Mouse (Mus musculus): Measurements from ENCODE around the gene Dnajc5. TPM values are rescaled to one million over a fixed set of nuclear protein-coding genes. Genes with fewer than 3 reads are reported as not detected.

Dnajc5 gene
- polyA plus RNA-seq, 1 experiment = 31.8 TPM

DNA sequence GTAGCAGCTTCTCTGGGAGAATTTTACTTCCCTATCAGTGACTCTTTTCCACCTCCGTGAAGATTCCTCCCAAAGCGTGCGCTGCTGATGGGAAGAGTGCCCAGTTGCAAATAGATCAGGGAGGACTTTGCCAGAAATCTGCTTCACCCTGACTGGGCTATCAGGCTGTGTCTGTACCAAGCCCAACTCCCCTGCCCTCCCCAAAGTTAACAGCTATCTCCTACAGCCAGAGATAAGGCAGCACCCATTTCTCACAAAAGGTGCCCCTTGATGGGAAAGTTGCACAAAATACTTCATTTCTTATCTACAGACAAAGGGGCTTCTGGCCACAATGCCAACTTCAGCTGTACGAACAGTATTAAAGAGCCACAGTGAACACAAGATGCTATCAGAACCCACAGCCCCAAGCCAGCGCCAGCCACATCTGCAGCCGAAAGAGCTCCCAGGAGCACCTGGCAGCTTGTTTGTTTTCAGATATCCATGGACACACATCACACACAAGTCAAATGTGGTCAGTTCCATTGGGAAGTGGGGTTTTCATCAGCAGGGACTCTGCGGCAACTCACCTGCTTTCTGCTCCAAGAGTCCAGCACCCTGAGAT, 57.8 kb downstream of the Dnajc5 start:
- peak; percentile 87 for TF ChIP-seq GATA1 (IDR thresholded peaks at IDR 0.05; ENCODE audit: low read length)

DNA sequence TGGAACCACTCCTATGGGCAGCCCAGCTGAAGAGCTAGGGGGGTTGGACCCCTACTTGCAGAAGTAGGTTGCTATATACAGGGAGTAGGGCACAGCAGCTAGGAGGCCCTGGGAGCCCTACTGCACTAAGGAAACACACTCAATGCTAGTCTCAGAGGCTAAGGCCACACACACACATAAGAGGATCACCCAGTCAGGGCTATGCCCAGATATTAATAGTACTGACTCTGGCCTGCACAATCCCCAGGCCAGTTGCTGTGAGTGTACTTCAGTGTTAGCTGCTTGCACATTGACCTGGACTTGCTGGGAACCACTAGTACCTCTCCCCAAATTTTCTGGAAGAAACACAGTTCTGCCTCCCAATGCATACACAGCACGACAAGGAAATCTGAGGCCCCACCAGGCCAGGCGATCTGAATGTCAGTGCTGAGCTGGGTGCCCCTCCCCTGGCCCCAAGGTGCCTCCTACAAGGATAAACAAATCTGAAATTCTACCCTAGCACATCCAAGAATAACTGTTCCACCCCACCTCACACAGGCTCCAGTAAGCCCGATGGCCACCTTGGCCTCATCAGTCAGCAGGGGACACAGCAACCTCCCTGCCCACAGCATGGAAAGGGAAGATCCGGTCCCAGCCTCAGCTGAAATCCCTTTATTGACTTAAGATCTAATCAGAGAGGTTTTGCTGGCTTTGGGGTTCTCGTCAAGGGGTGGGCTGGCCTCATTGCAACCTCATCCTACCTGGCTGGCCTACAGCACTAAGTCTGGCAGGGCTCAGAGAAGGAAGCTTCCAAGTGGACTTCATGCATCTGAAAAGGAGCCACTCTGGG, 58.7 kb downstream of the Dnajc5 start:
- no peak for TF ChIP-seq GATA1 (IDR thresholded peaks at IDR 0.05; ENCODE audit: low read length)

DNA sequence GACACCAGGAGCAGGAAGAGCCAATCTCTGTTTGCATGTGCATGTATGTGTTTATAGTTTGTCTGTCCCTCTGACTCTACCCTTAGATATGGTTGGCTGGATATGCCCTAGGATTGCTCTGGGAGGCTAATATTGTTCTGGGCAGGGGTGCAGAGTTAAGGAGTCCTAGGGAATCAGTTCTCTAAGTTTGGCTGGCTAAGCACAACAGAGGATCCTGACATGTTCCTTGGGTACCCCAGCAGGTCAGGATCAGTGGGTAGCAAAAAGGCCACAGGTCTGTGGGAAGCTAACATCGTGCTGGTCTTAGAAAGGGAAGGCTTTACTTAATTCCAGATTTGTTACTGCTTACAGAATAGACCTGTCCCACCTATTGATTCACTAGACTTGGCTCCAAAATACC, 59.4 kb downstream of the Dnajc5 start:
- TF ChIP-seq GATA1 (IDR thresholded peaks at IDR 0.05; ENCODE audit: low read length) = no peak

DNA sequence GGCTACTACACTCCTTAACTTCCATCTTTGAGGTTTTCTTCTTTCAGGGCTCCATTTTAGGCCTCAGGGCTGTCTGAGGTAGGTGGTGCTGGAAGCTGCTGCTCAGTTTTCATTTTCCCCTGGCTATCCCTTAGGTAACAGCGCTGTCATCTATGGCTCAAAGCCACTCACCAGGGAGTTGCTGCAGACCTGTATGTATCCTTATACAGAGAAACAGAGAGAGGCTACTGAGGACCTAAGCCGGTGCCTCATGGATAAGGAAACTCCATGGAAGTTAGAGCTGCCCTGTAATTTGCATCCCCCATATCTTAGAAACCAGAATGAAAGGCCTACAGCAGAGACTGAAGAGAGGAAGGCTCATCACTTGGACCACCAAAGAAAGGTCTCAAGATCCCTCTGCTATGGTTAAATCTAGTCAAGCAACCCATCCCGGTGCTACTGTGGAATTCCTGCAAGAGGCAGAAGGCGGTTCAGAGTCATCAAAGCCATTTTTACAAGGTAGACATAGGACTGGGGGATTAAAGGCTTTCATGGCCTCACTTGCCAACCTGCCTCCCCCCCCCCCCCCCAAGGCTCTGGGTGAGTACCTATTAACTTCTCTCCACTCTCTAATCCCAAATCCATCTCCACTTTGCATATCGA, 60.0 kb downstream of the Dnajc5 start:
- no peak for TF ChIP-seq GATA1 (IDR thresholded peaks at IDR 0.05; ENCODE audit: low read length)

DNA sequence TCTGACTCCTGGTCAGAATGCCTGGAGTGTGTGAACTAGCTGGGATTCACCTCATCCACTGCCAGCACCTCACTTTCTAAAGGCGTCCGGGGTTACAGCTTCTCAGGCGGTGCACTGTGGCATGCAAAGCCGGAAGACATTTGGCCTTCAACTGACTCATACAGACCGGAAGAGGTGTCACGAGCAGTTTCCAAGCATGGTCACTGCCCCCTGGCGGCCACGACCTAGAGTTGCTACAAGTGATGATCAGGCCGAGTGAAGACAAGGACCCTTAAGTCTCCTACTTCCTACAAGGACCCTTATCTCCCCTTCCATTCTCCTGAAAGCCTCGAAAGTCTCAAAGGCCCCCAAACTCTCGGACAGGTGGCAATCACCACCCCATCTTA, 60.7 kb downstream of the Dnajc5 start:
- no peak for TF ChIP-seq GATA1 (IDR thresholded peaks at IDR 0.05; ENCODE audit: low read length)

DNA sequence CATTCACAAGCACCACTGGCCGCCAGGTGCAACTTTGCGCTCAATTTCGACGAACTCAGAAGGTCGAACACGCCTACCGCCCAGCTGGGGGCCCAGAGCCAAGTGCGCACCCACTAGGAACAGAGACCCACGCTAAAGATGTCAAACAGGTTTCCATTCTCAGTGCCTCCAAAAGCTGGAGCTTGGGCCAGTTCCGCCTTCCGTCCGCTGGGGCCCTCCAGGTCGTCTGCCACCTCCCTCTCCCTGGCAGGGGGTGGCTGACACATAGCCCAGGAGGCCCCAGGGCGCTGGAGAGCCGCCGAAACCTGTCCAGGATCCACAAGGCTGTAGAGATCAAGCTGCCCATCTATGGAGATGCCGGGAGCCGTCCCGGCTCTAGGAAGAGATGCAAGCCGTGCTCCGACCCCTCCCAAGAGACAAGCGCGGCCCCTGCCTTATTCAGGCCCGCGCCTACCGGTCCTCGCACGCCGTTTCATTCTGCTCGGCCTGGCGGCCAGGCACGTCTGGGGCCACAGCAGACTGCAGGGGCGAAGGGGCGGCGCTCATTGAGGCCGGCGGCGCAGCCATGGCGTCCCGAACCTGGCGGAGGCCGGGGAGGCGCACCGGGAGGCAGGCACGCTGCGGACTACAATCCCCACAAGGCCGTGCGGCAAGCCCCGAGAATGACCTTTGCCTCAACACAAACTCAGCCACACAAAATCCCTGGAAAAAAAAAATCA, 61.3 kb downstream of the Dnajc5 start:
- TF ChIP-seq GATA1 (IDR thresholded peaks at IDR 0.05; ENCODE audit: low read length) = no peak

DNA sequence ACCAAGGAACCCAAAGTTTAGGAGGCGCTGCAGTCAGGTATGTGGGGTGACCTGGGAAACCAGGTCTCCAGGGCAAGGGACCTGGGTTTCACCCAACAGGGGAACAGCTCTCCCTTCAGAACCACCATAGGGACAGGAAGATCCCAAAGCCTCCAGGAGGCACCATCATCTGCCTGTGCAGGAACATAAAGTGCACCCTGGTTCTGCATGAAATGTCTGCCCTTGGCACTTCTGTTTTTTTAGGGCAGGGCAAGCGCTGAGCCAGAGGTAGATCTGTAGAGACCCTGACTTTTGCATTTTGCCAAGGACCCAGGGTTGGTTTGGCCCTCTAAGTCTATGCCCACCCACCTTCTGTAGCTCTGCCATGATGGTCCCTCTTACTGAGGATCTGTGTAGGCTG, 62.1 kb downstream of the Dnajc5 start:
- no peak for TF ChIP-seq GATA1 (IDR thresholded peaks at IDR 0.05; ENCODE audit: low read length)

DNA sequence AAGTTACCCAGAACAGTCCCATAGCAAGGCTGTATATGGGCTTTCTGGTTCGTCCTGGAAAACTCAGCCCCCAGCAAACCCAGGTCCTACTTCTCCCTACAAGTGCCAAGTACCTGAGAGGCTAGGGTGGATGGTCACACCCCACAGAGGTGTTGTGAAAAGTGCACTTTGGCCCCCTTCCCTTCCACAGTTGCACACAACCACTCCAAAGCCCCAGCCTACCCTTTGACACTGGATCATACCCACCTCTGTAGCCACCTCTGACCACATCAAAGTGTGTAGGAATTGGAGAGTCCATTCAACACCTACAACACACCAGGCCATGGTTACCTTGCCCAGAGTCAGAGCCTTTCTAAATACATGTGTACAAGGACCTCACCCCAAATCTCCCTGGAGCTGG, 62.7 kb downstream of the Dnajc5 start:
- no peak for TF ChIP-seq GATA1 (IDR thresholded peaks at IDR 0.05; ENCODE audit: low read length)

DNA sequence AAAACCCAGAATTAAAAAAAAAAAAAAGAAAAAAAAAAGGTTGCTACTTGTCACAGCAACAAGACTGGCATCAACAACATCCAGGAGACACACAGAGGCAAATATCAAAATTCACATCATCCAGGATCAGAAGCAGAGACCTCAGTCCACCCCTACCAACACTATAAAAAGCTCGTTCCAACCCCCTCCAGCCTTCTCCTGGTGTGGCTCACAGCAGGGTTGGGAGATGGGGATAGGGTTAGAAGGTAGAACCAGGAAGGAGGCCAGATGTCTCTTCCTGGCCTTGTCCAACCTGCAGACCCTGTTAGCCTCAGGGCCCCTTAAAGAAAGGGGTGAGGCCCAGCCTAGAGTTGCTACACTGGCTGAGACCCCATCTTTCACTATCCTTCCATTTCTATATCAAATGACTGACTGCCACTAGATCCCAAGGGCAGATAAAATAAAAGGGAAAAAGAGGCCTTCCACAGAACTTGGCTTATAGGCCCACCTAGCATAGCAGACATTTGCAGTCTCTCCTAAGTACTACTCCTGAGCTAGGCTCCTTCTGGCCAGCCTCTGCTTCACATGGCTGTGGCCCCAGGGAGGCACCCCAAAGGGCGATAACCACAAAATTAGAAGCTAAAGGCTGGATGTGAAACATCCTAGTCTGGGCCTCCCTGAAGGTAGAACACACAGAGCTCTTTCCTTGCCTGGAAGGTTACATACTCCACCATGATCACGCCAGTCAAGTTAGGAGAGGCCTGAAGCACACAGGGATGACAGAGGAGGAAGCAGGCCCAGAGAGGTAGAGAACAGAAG, 63.4 kb downstream of the Dnajc5 start:
- TF ChIP-seq GATA1 (IDR thresholded peaks at IDR 0.05; ENCODE audit: low read length) = no peak

DNA sequence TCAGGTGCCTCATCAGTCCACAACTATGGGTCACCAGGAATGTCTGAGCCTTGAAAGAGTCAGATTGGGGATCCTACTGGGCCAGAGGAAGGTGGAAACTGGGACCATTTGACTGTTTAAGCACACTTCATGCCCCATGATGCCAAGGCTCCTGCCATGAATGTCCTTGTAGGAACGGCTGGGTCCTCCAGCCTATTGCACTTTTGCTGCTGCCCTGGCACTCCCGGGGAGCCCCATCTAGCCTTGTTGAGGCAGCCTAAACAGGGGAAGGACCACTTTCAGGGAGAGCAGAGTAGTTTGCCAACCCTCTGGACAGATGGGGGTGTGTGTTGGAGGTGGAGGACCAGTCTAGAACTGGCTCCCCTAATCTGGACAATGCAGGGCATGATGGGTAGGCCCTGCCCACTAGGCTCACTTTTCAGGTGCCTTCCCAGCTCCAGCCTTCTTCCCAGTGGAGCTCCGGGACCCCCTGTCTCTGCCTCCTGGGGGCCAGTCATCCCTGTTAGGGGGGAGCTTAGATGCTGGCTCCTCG, 64.2 kb downstream of the Dnajc5 start, which contains the start of gene Uckl1:
Uckl1 (minus strand) TSS at position 482 of the 532 bp plus-strand sequence.
- no peak for TF ChIP-seq GATA1 (IDR thresholded peaks at IDR 0.05; ENCODE audit: low read length)

DNA sequence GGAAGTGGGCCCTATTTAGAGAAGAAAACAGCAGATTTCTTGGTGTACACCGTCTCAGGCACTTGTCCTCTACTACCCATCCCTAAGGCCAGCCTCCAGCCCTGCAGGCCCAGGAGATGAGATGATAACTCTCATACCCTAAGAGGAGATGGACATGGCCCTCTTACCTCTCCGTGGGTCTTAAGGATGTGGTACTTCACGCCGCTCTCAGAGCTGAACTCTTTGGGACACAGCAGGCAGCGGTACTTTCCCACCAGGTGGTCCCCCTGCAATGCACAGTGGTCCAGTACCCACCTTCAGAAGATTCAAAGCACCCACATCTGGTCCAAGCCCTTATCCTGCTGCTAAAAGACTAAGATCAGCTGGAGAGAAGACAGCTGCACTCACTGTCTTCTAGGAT, 65.2 kb downstream of the Dnajc5 start:
- TF ChIP-seq GATA1 (IDR thresholded peaks at IDR 0.05; ENCODE audit: low read length) = no peak

DNA sequence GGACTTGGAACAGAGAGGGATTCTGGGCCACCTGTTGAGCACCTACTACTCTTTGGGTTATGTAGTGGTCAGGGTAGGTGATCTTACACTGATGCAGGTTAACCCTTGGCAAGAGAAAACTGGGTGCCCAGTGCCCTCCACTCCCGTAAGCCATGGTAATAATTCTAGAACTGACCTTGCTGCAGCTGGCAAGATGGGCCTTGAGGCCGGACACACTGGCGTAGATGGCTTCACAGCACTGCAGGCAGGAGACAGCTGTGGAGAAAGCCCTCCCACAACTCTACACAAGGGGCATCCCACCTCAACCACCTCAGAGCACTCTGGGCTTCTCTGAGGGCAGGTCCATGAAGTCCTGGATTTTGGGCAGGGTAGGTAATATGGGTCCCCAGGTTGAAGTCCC, 65.8 kb downstream of the Dnajc5 start:
- TF ChIP-seq GATA1 (IDR thresholded peaks at IDR 0.05; ENCODE audit: low read length) = no peak

DNA sequence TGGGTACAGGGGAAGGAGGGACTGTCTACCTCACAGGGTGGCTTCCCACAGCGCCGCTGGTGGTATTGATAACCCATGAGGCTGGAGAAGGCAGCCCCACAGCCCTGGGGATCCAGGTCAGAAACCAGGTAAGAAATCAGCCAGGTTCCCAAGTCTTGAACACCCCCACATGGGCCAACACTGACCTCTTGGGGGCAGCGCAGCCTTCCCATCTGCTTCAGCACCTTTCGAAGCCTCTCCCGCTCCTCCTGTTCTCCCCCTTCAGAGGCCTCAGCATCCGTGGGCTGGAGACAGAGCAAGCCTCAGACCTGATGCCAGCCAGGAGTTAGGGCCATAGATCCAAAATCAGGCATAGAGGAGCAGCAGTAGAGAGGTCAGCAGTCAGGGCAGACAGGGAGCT, 67.5 kb downstream of the Dnajc5 start:
- no peak for TF ChIP-seq GATA1 (IDR thresholded peaks at IDR 0.05; ENCODE audit: low read length)

DNA sequence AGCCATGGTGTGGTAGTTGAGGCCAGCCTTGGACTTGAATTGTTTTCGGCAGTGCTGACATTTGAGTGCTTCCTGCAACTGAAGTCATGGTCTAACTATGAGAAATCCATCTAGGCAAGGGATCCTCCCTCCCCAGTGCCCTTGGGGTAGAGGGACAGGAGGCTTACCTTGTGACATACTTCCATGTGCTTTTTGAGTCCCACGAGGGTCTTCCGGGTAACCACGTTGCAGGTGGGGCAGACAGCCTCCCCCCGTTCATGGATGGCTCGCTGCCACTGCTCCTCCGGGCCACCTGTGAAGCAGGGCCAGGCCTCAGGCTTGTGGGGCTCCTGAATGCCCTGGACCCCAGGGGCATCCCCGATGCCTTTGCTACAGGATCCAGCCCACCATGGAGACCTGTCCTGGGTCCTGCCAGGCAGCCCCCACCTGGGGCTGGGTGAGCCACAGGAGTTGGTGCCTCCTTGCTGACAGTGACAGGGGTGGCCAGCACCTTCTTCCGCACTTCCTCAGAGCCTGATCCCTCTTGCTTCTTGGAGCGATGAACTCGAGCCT, 68.0 kb downstream of the Dnajc5 start:
- TF ChIP-seq GATA1 (IDR thresholded peaks at IDR 0.05; ENCODE audit: low read length) = no peak

All from G1E-ER4 (cell line).